Mouse (Mus musculus) MEL (cell line): ENCODE measurements around the gene Rab26. TPM values are rescaled to one million over a fixed set of nuclear protein-coding genes. Genes with fewer than 3 reads are reported as not detected.
A peak's percentile ranks its signal among the peaks of the same experiment; 100 is the strongest.

ENCODE experiments used
- DNase-seq: peaks from one replicate; pipeline ENCODE4 v3.0.0; 2011; ENCODE audit warnings: low read depth, low spot score
- H3K27ac ChIP-seq: 2 replicates; pipeline ENCODE4 v1.5.1; 2012; ENCODE audit warnings: low read depth, mild to moderate bottlenecking, control low read depth, low read length, moderate library complexity; ENCODE audit not compliant: control insufficient read depth
- H3K27me3 ChIP-seq, 2 experiments: fragments of 150-350 bp in 1 of 2; sonication (generic) in 1 of 2; 2 replicates each; pipeline ENCODE4 v1.6.1; 2012; ENCODE audit warnings: low read length in 2 of 2, mild to moderate bottlenecking in 2 of 2, improper control_type of control experiment in 1 of 2, moderate library complexity in 1 of 2; ENCODE audit not compliant: insufficient read depth in 2 of 2, control insufficient read depth in 1 of 2
- H3K36me3 ChIP-seq, 2 experiments: 2 replicates each; pipeline ENCODE4 v1.6.1; 2012 to 2014; ENCODE audit warnings: low read length in 2 of 2, improper control_type of control experiment in 1 of 2, inconsistent platforms in 1 of 2, mild to moderate bottlenecking in 1 of 2; ENCODE audit not compliant: insufficient read depth in 2 of 2, control insufficient read depth in 1 of 2
- H3K4me1 ChIP-seq, 2 experiments: fragments of 150-350 bp in 1 of 2; sonication (generic) in 1 of 2; 2 replicates each; pipeline ENCODE4 v1.6.1; 2012; ENCODE audit warnings: low read length in 2 of 2, improper control_type of control experiment in 1 of 2, mild to moderate bottlenecking in 1 of 2; ENCODE audit not compliant: insufficient read depth in 2 of 2, control insufficient read depth in 1 of 2
- H3K4me3 ChIP-seq, 2 experiments: fragments of 150-350 bp in 1 of 2; sonication (generic) in 1 of 2; 2 replicates each; pipeline ENCODE4 v1.5.1; 2012; ENCODE audit warnings: low read depth in 2 of 2, low read length in 2 of 2, mild to moderate bottlenecking in 2 of 2, moderate library complexity in 2 of 2, control low read depth in 1 of 2, improper control_type of control experiment in 1 of 2; ENCODE audit not compliant: control insufficient read depth in 1 of 2, insufficient read depth in 1 of 2
- H3K79me2 ChIP-seq: 2 replicates; pipeline ENCODE4 v1.6.1; 2012; ENCODE audit warnings: mild to moderate bottlenecking, low read length, moderate library complexity; ENCODE audit not compliant: control insufficient read depth, poor library complexity, insufficient read depth
- H3K9ac ChIP-seq: 2 replicates; pipeline ENCODE4 v1.6.1; 2012; ENCODE audit warnings: low read depth, mild to moderate bottlenecking, control low read depth, low read length, moderate library complexity; ENCODE audit not compliant: control insufficient read depth, poor library complexity, severe bottlenecking
- H3K9me3 ChIP-seq: fragments of 150-350 bp; sonication (generic); replicated peaks from 2 replicates; pipeline ENCODE4 v1.6.1; 2012; ENCODE audit warnings: mild to moderate bottlenecking, low read length, improper control_type of control experiment, moderate library complexity; ENCODE audit not compliant: insufficient read depth
- BHLHE40 ChIP-seq: IDR thresholded peaks from 2 replicates; pipeline ENCODE4 v1.6.1; 2012; ENCODE audit warnings: low read depth, mild to moderate bottlenecking, inconsistent platforms, low read length, improper control_type of control experiment, borderline replicate concordance
- CHD1 ChIP-seq: IDR thresholded peaks from 2 replicates; pipeline ENCODE4 v1.6.1; 2012; ENCODE audit warnings: low read depth, mild to moderate bottlenecking, inconsistent platforms, low read length, improper control_type of control experiment
- CHD2 ChIP-seq: IDR thresholded peaks from 2 replicates; pipeline ENCODE4 v1.6.1; 2011; ENCODE audit warnings: low read length, improper control_type of control experiment
- CTCF ChIP-seq, 3 experiments: IDR thresholded peaks in 2 of 3; conservative IDR thresholded peaks in 1 of 3; 2 replicates each; pipeline ENCODE4 v1.5.1; 2011 to 2012; ENCODE audit warnings: low read length in 3 of 3, low read depth in 2 of 3, mild to moderate bottlenecking in 2 of 3, improper control_type of control experiment in 1 of 3, inconsistent platforms in 1 of 3, mixed read lengths in 1 of 3, moderate library complexity in 1 of 3; ENCODE audit not compliant: control insufficient read depth in 1 of 3, insufficient read depth in 1 of 3, poor library complexity in 1 of 3, severe bottlenecking in 1 of 3
- E2F4 ChIP-seq: IDR thresholded peaks from 2 replicates; pipeline ENCODE4 v1.6.1; 2011; ENCODE audit warnings: low read depth, low read length, improper control_type of control experiment, borderline replicate concordance
- ETS1 ChIP-seq: IDR thresholded peaks from 2 replicates; pipeline ENCODE4 v1.6.1; 2012; ENCODE audit warnings: low read depth, mild to moderate bottlenecking, inconsistent platforms, low read length, improper control_type of control experiment, moderate library complexity
- GABPA ChIP-seq: IDR thresholded peaks from 2 replicates; pipeline ENCODE4 v1.6.1; 2012; ENCODE audit warnings: low read depth, mild to moderate bottlenecking, inconsistent platforms, low read length, improper control_type of control experiment, moderate library complexity
- GATA1 ChIP-seq: IDR thresholded peaks from 2 replicates; pipeline ENCODE4 v1.6.1; 2011; ENCODE audit warnings: low read depth, low read length, improper control_type of control experiment
- JUND ChIP-seq: IDR thresholded peaks from 2 replicates; pipeline ENCODE4 v1.6.1; 2011; ENCODE audit warnings: low read depth, mild to moderate bottlenecking, improper control_type of control experiment, low read length
- MAX ChIP-seq: IDR thresholded peaks from 2 replicates; pipeline ENCODE4 v1.6.1; 2011; ENCODE audit warnings: low read length, improper control_type of control experiment
- MEF2A ChIP-seq: IDR thresholded peaks from 2 replicates; pipeline ENCODE4 v1.6.1; 2014; ENCODE audit warnings: low read depth, mild to moderate bottlenecking, inconsistent platforms, low read length, improper control_type of control experiment; ENCODE audit not compliant: poor library complexity, insufficient replicate concordance, severe bottlenecking; ENCODE audit errors: extremely low read depth
- MXI1 ChIP-seq: IDR thresholded peaks from 2 replicates; pipeline ENCODE4 v1.6.1; 2011; ENCODE audit warnings: mild to moderate bottlenecking, low read depth, low read length, improper control_type of control experiment
- MYB ChIP-seq: IDR thresholded peaks from 2 replicates; pipeline ENCODE4 v1.6.1; 2011; ENCODE audit warnings: mild to moderate bottlenecking, low read depth, low read length, improper control_type of control experiment
- MYC ChIP-seq: IDR thresholded peaks from 2 replicates; pipeline ENCODE4 v1.6.1; 2011; ENCODE audit warnings: low read depth, mild to moderate bottlenecking, low read length, improper control_type of control experiment, moderate library complexity
- POLR2A ChIP-seq, 2 experiments: IDR thresholded peaks; 2 replicates each; pipeline ENCODE4 v1.6.1; 2011 to 2012; ENCODE audit warnings: low read length in 2 of 2, mild to moderate bottlenecking in 2 of 2, control low read depth in 1 of 2, improper control_type of control experiment in 1 of 2, low read depth in 1 of 2, moderate library complexity in 1 of 2; ENCODE audit not compliant: control insufficient read depth in 1 of 2, insufficient read depth in 1 of 2, poor library complexity in 1 of 2
- POLR2AphosphoS5 ChIP-seq: IDR thresholded peaks from 2 replicates; pipeline ENCODE4 v1.6.1; 2012; ENCODE audit warnings: low read depth, borderline replicate concordance, mild to moderate bottlenecking, inconsistent platforms, low read length, moderate library complexity, mixed read lengths
- RAD21 ChIP-seq: IDR thresholded peaks from 2 replicates; pipeline ENCODE4 v1.6.1; 2011; ENCODE audit warnings: mild to moderate bottlenecking, low read depth, low read length, improper control_type of control experiment
- RCOR1 ChIP-seq: IDR thresholded peaks from 2 replicates; pipeline ENCODE4 v1.6.1; 2012; ENCODE audit warnings: low read depth, mild to moderate bottlenecking, inconsistent platforms, low read length, improper control_type of control experiment
- SIN3A ChIP-seq: IDR thresholded peaks from 2 replicates; pipeline ENCODE4 v1.6.1; 2012; ENCODE audit warnings: low read length, improper control_type of control experiment, inconsistent platforms
- SMC3 ChIP-seq: IDR thresholded peaks from 2 replicates; pipeline ENCODE4 v1.6.1; 2011; ENCODE audit warnings: low read depth, low read length, improper control_type of control experiment
- TAL1 ChIP-seq: IDR thresholded peaks from 2 replicates; pipeline ENCODE4 v1.6.1; 2012; ENCODE audit warnings: mild to moderate bottlenecking, inconsistent platforms, low read length, moderate library complexity, mixed read lengths
- UBTF ChIP-seq: IDR thresholded peaks from 2 replicates; pipeline ENCODE4 v1.6.1; 2012; ENCODE audit warnings: low read depth, mild to moderate bottlenecking, inconsistent platforms, low read length, improper control_type of control experiment, moderate library complexity, borderline replicate concordance; ENCODE audit not compliant: insufficient read depth
- USF1 ChIP-seq: IDR thresholded peaks from 2 replicates; pipeline ENCODE4 v1.6.1; 2014; ENCODE audit warnings: low read depth, mild to moderate bottlenecking, inconsistent platforms, low read length, improper control_type of control experiment, moderate library complexity
- ZC3H11A ChIP-seq: IDR thresholded peaks from 2 replicates; pipeline ENCODE4 v1.6.1; 2012; ENCODE audit warnings: low read depth, mild to moderate bottlenecking, inconsistent platforms, low read length, improper control_type of control experiment
- ZKSCAN1 ChIP-seq: IDR thresholded peaks from 2 replicates; pipeline ENCODE4 v1.6.1; 2012; ENCODE audit warnings: low read depth, mild to moderate bottlenecking, inconsistent platforms, low read length, improper control_type of control experiment, moderate library complexity
- ZNF384 ChIP-seq: IDR thresholded peaks from 2 replicates; pipeline ENCODE4 v1.6.1; 2012; ENCODE audit warnings: low read depth, mild to moderate bottlenecking, inconsistent platforms, low read length, improper control_type of control experiment
- polyA plus RNA-seq, 2 experiments: library from polyadenylated mRNA; stranded (reverse) in 1 of 2; unstranded in 1 of 2; fragments of >175 nt in 1 of 2; fragments of >200 nt in 1 of 2; gene quantifications; 2 replicates each; pipeline versions ENCODE4 v1.2.1 to v1.2.4; 2012; ENCODE audit warnings: low replicate concordance in 2 of 2, low read depth in 1 of 2; ENCODE audit not compliant: insufficient read length in 2 of 2, insufficient read depth in 1 of 2, missing spikeins in 1 of 2
- total RNA-seq: library from RNA; depleted of rRNA; stranded (reverse); fragments of 300-350 nt; gene quantifications from 2 replicates; pipeline ENCODE4 v1.2.3, GENCODE M21; 2012

Gene Rab26
- total and polyA plus RNA-seq, 3 experiments = 0.89 to 1.1 TPM; not detected in 1

- Histone ChIP-seq H3K9me3 (no peaks in the 10 kb centered on the region), H3K27me3 (0 out of 4 replicates have a peak, but pooled peaks cover 0 to 1% of the 10 kb centered on the region in 2 experiments), H3K79me2 (no peaks in the 10 kb centered on the region)
- TF ChIP-seq POLR2A (IDR thresholded peaks at IDR 0.05; ENCODE audit: control insufficient read depth in 1 of 2, insufficient read depth in 1 of 2, low read depth in 1 of 2, low read length in 2 of 2, poor library complexity in 1 of 2) = no peak
- no peak for TF ChIP-seq E2F4
- no peak for TF ChIP-seq ZNF384
- no peak for TF ChIP-seq ZKSCAN1
- no peak for TF ChIP-seq UBTF
- TF ChIP-seq RCOR1 = no peak
- TF ChIP-seq, all 39 proteins: peak for 0
- no peak overlapping the region for H3K4me3 ChIP-seq
- no peak overlapping the region for H3K27ac ChIP-seq
- DNase-seq = no peak
- H3K36me3 ChIP-seq = no peaks in the 10 kb centered on the region
- no peaks in the 10 kb centered on the region for H3K4me1 ChIP-seq
- H3K9ac ChIP-seq = no peak overlapping the region
These were observed 38.6 kb downstream of the Rab26 start for GRCm38 (mm10) chr17:24495443-24495842.

GRCm38 (mm10) chr17:24494627-24495335, 39.2 kb downstream of the Rab26 start:
- H3K27me3 ChIP-seq = peaks cover 1% of the 10 kb centered on the region in 2 experiments; a peak in 1 of 4 replicates
- DNase-seq = peak; percentile 74

DNA sequence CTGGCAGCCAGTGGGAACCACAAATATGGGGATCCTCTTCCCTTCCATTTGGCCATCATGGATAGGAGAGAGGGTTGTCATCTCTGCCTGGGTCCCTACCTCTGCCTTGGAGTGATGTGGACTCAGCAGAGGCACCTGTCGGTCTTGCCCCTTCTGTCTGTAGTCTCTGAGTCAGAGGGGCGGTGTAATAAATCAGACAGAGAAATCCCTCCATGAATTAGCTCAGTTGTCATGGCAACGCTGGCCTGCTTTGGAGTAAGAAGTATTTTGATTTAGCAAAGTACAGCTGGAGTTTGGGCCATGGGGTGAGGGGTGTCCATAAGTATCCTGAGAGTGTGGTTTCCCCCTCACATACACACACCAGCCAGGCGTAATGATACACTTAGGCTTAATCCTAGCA, 43.6 kb downstream of the Rab26 start:
- no peaks in the 10 kb centered on the region for H3K4me1 ChIP-seq

More at GRCm38 (mm10) chr17:24494627-24495335, 39.2 kb downstream of the Rab26 start:
- H3K4me3 ChIP-seq = no peak overlapping the region
- H3K9me3 ChIP-seq = no peaks in the 10 kb centered on the region
- TF ChIP-seq MEF2A = no peak
- TF ChIP-seq USF1 = no peak
- peak; percentile 58; the same call in 1 of the 2 replicates for TF ChIP-seq GATA1
- no peak for TF ChIP-seq GABPA
- no peak for TF ChIP-seq POLR2AphosphoS5
- no peak for TF ChIP-seq JUND
- TF ChIP-seq MYC = no peak
- TF ChIP-seq MXI1 = no peak
- no peak for TF ChIP-seq ETS1
- TF ChIP-seq CHD2 = no peak
- TF ChIP-seq ZC3H11A = peak; percentile 66
- TF ChIP-seq RAD21 = peak; percentile 85
- no peak for TF ChIP-seq BHLHE40
- 0 out of 2 replicates have a peak, but pooled peaks have one; percentile 34 for TF ChIP-seq SIN3A
- TF ChIP-seq SMC3 = peak; percentile 83
- TF ChIP-seq TAL1 = no peak
- no peak for TF ChIP-seq ZNF384
- peak; percentile 61 to 91 (median 73) for TF ChIP-seq CTCF (IDR thresholded peaks at IDR 0.05 in 2 of 3, conservative IDR thresholded peaks at IDR 0.05 in 1 of 3; ENCODE audit: control insufficient read depth in 1 of 3, insufficient read depth in 1 of 3, low read depth in 2 of 3, low read length in 3 of 3, poor library complexity in 1 of 3, severe bottlenecking in 1 of 3)
- H3K4me1 ChIP-seq = no peaks in the 10 kb centered on the region
- H3K36me3 ChIP-seq = no peaks in the 10 kb centered on the region
- no peak overlapping the region for H3K9ac ChIP-seq
- H3K79me2 ChIP-seq = no peaks in the 10 kb centered on the region
- no peak overlapping the region for H3K27ac ChIP-seq

More for the DNA sequence above, 43.6 kb downstream of the Rab26 start:
- Histone ChIP-seq H3K36me3 (no peaks in the 10 kb centered on the region), H3K9me3 (no peaks in the 10 kb centered on the region), H3K9ac (no peak overlapping the region), H3K4me3 (no peak overlapping the region), H3K27ac (no peak overlapping the region), H3K27me3 (peaks cover 6 to 25% of the 10 kb centered on the region in 2 experiments), H3K79me2 (no peaks in the 10 kb centered on the region)
- TF ChIP-seq ZNF384 = no peak
- no peak for TF ChIP-seq SMC3
- no peak for TF ChIP-seq MAX
- no peak for TF ChIP-seq CHD1
- TF ChIP-seq MYB = no peak
- no peak for DNase-seq
